Mouse (Mus musculus): ENCODE data around the gene Hnrnpm. TPM values are rescaled to one million over a fixed set of nuclear protein-coding genes. Genes with fewer than 3 reads are reported as not detected.

Gene Hnrnpm
- polyA plus RNA-seq, 1 experiment from 2014 or later, result 283 TPM

Other genes starting within 250 kb of the Hnrnpm start
- 45.6 and 47.9 TPM in 2 replicates for gene Adamts10, start 162.7 kb downstream of the Hnrnpm start, polyA plus RNA-seq (2015; fragmentation: Nextera tagmentation; extraction: Ambion mirVana)
- 1.4 and 2.4 TPM in 2 replicates for gene Myo1f, start 131.2 kb downstream of the Hnrnpm start, polyA plus RNA-seq (2015; fragmentation: Nextera tagmentation; extraction: Ambion mirVana)
- 68.0 and 69.0 TPM in 2 replicates for gene Zfp414, start 57.8 kb downstream of the Hnrnpm start, polyA plus RNA-seq (2015; fragmentation: Nextera tagmentation; extraction: Ambion mirVana)
- 0.81 and 0.93 TPM in 2 replicates for gene Pram1, start 48.8 kb downstream of the Hnrnpm start, polyA plus RNA-seq (2015; fragmentation: Nextera tagmentation; extraction: Ambion mirVana)
- 54.4 and 55.8 TPM in 2 replicates for gene March2, start 31.8 kb upstream of the Hnrnpm start, polyA plus RNA-seq (2015; fragmentation: Nextera tagmentation; extraction: Ambion mirVana)
- gene Rab11b, start 73.7 kb upstream of the Hnrnpm start, polyA plus RNA-seq (2015; fragmentation: Nextera tagmentation; extraction: Ambion mirVana), result 534 and 547 TPM in 2 replicates
- gene Angptl4, start 95.0 kb upstream of the Hnrnpm start, polyA plus RNA-seq (2015; fragmentation: Nextera tagmentation; extraction: Ambion mirVana), result 14.3 and 17.1 TPM in 2 replicates
- 28.6 and 36.2 TPM in 2 replicates for gene Kank3, start 123.7 kb upstream of the Hnrnpm start, polyA plus RNA-seq (2015; fragmentation: Nextera tagmentation; extraction: Ambion mirVana)
- 704 and 707 TPM in 2 replicates for gene Rps28, start 137.7 kb upstream of the Hnrnpm start, polyA plus RNA-seq (2015; fragmentation: Nextera tagmentation; extraction: Ambion mirVana)
- gene Ndufa7, start 137.7 kb upstream of the Hnrnpm start, polyA plus RNA-seq (2015; fragmentation: Nextera tagmentation; extraction: Ambion mirVana), result 482 and 516 TPM in 2 replicates
- gene Cd320, start 156.2 kb upstream of the Hnrnpm start, polyA plus RNA-seq (2015; fragmentation: Nextera tagmentation; extraction: Ambion mirVana), result 64.0 and 66.9 TPM in 2 replicates
- not detected in 2 replicates for gene Gm7029, start 187.0 kb upstream of the Hnrnpm start, polyA plus RNA-seq (2015; fragmentation: Nextera tagmentation; extraction: Ambion mirVana)
- gene Kifc1, start 203.8 kb upstream of the Hnrnpm start, polyA plus RNA-seq (2015; fragmentation: Nextera tagmentation; extraction: Ambion mirVana), result 2.9 and 3.0 TPM in 2 replicates
- gene Platr17, start 218.3 kb upstream of the Hnrnpm start, polyA plus RNA-seq (2015; fragmentation: Nextera tagmentation; extraction: Ambion mirVana), result 0.40 and 0.52 TPM in 2 replicates
- 56.5 and 57.2 TPM in 2 replicates for gene Daxx, start 222.6 kb upstream of the Hnrnpm start, polyA plus RNA-seq (2015; fragmentation: Nextera tagmentation; extraction: Ambion mirVana)
- gene Tapbp, start 229.0 kb upstream of the Hnrnpm start, polyA plus RNA-seq (2015; fragmentation: Nextera tagmentation; extraction: Ambion mirVana), result 18.1 and 19.6 TPM in 2 replicates
- 20.3 TPM in 2 replicates for gene Zbtb22, start 229.0 kb upstream of the Hnrnpm start, polyA plus RNA-seq (2015; fragmentation: Nextera tagmentation; extraction: Ambion mirVana)
- gene Rgl2, start 242.7 kb upstream of the Hnrnpm start, polyA plus RNA-seq (2015; fragmentation: Nextera tagmentation; extraction: Ambion mirVana), result 49.8 and 56.9 TPM in 2 replicates